Mouse (Mus musculus) C2C12 (cell line): ENCODE results near the gene Nudt2. TPM values are rescaled to one million over a fixed set of nuclear protein-coding genes. Genes with fewer than 3 reads are reported as not detected.
A peak's percentile ranks its signal among the peaks of the same experiment; 100 is the strongest.

Experiments
- H3K27me3 ChIP-seq: one replicate; pipeline ENCODE4 v1.6.1; 2011; ENCODE audit not compliant: control insufficient read depth, insufficient read depth, insufficient read length
- H3K36me3 ChIP-seq: one replicate; pipeline ENCODE4 v1.6.1; 2011; ENCODE audit not compliant: control insufficient read depth, insufficient read depth
- H3K4me3 ChIP-seq: one replicate; pipeline ENCODE4 v1.5.1; 2011; ENCODE audit warnings: mild to moderate bottlenecking, control low read depth; ENCODE audit not compliant: poor library complexity, insufficient read depth, severe bottlenecking
- H3K79me2 ChIP-seq: one replicate; pipeline ENCODE4 v1.6.1; 2011; ENCODE audit not compliant: control insufficient read depth, insufficient read depth
- H3K79me3 ChIP-seq: one replicate; pipeline ENCODE4 v1.6.1; 2011; ENCODE audit warnings: low read depth, control low read depth
- H3ac ChIP-seq: one replicate; pipeline ENCODE3; 2011; ENCODE audit warnings: low read depth; ENCODE audit not compliant: control insufficient read depth, insufficient read length
- CEBPB ChIP-seq: IDR thresholded peaks from one replicate; pipeline ENCODE4 v1.6.1; 2011; ENCODE audit warnings: low read depth, mild to moderate bottlenecking, control low read depth, moderate library complexity
- CTCF ChIP-seq: IDR thresholded peaks from one replicate; pipeline ENCODE4 v1.5.1; 2011; ENCODE audit not compliant: control insufficient read depth, insufficient read depth, insufficient read length
- FOSL1 ChIP-seq: IDR thresholded peaks from one replicate; pipeline ENCODE4 v1.8.0; 2011; ENCODE audit warnings: mild to moderate bottlenecking, low read length; ENCODE audit not compliant: poor library complexity, insufficient read depth, severe bottlenecking
- MAX ChIP-seq: IDR thresholded peaks from one replicate; pipeline ENCODE4 v1.6.1; 2011; ENCODE audit warnings: mild to moderate bottlenecking, control low read depth
- MYOD1 ChIP-seq: IDR thresholded peaks from one replicate; pipeline ENCODE4 v1.6.1; 2011; ENCODE audit warnings: low read depth; ENCODE audit not compliant: control insufficient read depth, insufficient read length
- MYOG ChIP-seq: IDR thresholded peaks from one replicate; pipeline ENCODE4 v1.6.1; 2011; ENCODE audit not compliant: control insufficient read depth, insufficient read length; ENCODE audit errors: extremely low read depth
- USF1 ChIP-seq: IDR thresholded peaks from one replicate; pipeline ENCODE4 v1.6.1; 2011; ENCODE audit warnings: low read depth, mild to moderate bottlenecking, control low read depth, moderate library complexity
- polyA plus RNA-seq: library from polyadenylated mRNA; unstranded; fragments of >200 nt; fragmentation: generic; extraction: Trizol; gene quantifications from one replicate; pipeline ENCODE4 v1.2.1, GENCODE M21; 2012; ENCODE audit warnings: missing spikeins

Gene Nudt2
- polyA plus RNA-seq, 1 experiment: 27.3 TPM

- no peak for TF ChIP-seq CTCF
- TF ChIP-seq FOSL1: no peak
- no peak overlapping the region for H3ac ChIP-seq
- peaks cover 31% of the 10 kb centered on the region for H3K27me3 ChIP-seq
- H3K4me3 ChIP-seq: no peak overlapping the region
- no peaks in the 10 kb centered on the region for H3K36me3 ChIP-seq
- H3K79me3 ChIP-seq: no peaks in the 10 kb centered on the region
- H3K79me2 ChIP-seq: no peaks in the 10 kb centered on the region
Observed at GRCm38 (mm10) chr4:41519195-41519594, 54.2 kb downstream of the Nudt2 start.

GRCm38 (mm10) chr4:41520641-41521040, 55.7 kb downstream of the Nudt2 start:
- no peak for TF ChIP-seq CTCF
- TF ChIP-seq MYOD1: no peak
- no peak for TF ChIP-seq USF1
- no peaks in the 10 kb centered on the region for H3K79me3 ChIP-seq
- H3K79me2 ChIP-seq: no peaks in the 10 kb centered on the region
- no peak overlapping the region for H3K4me3 ChIP-seq
- no peak overlapping the region for H3ac ChIP-seq
- no peaks in the 10 kb centered on the region for H3K36me3 ChIP-seq
- peaks cover 36% of the 10 kb centered on the region for H3K27me3 ChIP-seq

GRCm38 (mm10) chr4:41522136-41522535, 57.2 kb downstream of the Nudt2 start:
- peaks cover 43% of the 10 kb centered on the region for H3K27me3 ChIP-seq
- no peaks in the 10 kb centered on the region for H3K79me2 ChIP-seq
- no peak overlapping the region for H3K4me3 ChIP-seq
- no peak for TF ChIP-seq CTCF
- TF ChIP-seq USF1: no peak
- H3K79me3 ChIP-seq: no peaks in the 10 kb centered on the region
- H3ac ChIP-seq: no peak overlapping the region
- H3K36me3 ChIP-seq: no peaks in the 10 kb centered on the region

GRCm38 (mm10) chr4:41522788-41523187, 57.8 kb downstream of the Nudt2 start:
- peaks cover 43% of the 10 kb centered on the region for H3K27me3 ChIP-seq
- TF ChIP-seq CTCF (no peak), MAX (peak; percentile 28)

GRCm38 (mm10) chr4:41523839-41524238, 58.9 kb downstream of the Nudt2 start:
- Histone ChIP-seq H3K79me2 (no peaks in the 10 kb centered on the region), H3K4me3 (no peak overlapping the region), H3ac (no peak overlapping the region), H3K79me3 (no peaks in the 10 kb centered on the region), H3K36me3 (no peaks in the 10 kb centered on the region), H3K27me3 (peaks cover 38% of the 10 kb centered on the region)
- TF ChIP-seq USF1: no peak
- no peak for TF ChIP-seq FOSL1
- no peak for TF ChIP-seq MYOD1
- TF ChIP-seq MYOG: no peak
- no peak for TF ChIP-seq CTCF
- TF ChIP-seq CEBPB: no peak
- TF ChIP-seq MAX: no peak

More at GRCm38 (mm10) chr4:41522788-41523187, 57.8 kb downstream of the Nudt2 start:
- H3K79me3 ChIP-seq: no peaks in the 10 kb centered on the region
- no peaks in the 10 kb centered on the region for H3K36me3 ChIP-seq
- H3K79me2 ChIP-seq: no peaks in the 10 kb centered on the region
- H3K4me3 ChIP-seq: no peak overlapping the region
- no peak overlapping the region for H3ac ChIP-seq

- H3K79me2 ChIP-seq: no peaks in the 10 kb centered on the region
- H3K27me3 ChIP-seq: peaks cover 33% of the 10 kb centered on the region
- H3K36me3 ChIP-seq: no peaks in the 10 kb centered on the region
- TF ChIP-seq MYOG (no peak), USF1 (no peak), MYOD1 (no peak), CTCF (no peak), FOSL1 (no peak), MAX (no peak), CEBPB (no peak)
- no peak overlapping the region for H3K4me3 ChIP-seq
- H3K79me3 ChIP-seq: no peaks in the 10 kb centered on the region
- H3ac ChIP-seq: no peak overlapping the region
Observed at GRCm38 (mm10) chr4:41524829-41525228, 59.9 kb downstream of the Nudt2 start.

GRCm38 (mm10) chr4:41526553-41526952, 61.6 kb downstream of the Nudt2 start:
- TF ChIP-seq MYOD1 (no peak), MAX (no peak), MYOG (no peak)
- no peaks in the 10 kb centered on the region for H3K79me3 ChIP-seq
- H3ac ChIP-seq: no peak overlapping the region
- no peaks in the 10 kb centered on the region for H3K36me3 ChIP-seq
- peaks cover 32% of the 10 kb centered on the region for H3K27me3 ChIP-seq
- no peaks in the 10 kb centered on the region for H3K79me2 ChIP-seq
- no peak overlapping the region for H3K4me3 ChIP-seq
